Mouse (Mus musculus): Measurements from ENCODE around the gene Sgca.

Gene Sgca

DNA sequence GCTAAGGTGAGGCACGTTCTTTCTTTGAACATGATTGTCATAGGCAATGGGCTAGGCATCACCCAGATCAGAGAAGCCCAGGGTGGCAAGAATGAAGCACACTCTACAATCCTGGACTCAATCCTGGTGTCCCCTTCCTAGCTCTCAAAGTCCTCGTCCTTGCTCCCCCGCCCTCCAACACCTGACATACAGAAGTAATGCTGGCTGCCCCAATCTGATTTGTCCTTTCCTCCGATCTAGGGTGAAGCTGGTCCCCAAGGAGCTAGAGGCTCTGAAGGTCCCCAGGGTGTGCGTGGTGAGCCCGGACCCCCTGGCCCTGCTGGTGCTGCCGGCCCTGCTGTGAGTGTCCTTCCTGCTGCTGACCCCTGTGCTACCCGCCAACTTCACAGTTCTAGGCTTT is 34.4 kb downstream of the Sgca start:
- DNase-seq: no peak

DNA sequence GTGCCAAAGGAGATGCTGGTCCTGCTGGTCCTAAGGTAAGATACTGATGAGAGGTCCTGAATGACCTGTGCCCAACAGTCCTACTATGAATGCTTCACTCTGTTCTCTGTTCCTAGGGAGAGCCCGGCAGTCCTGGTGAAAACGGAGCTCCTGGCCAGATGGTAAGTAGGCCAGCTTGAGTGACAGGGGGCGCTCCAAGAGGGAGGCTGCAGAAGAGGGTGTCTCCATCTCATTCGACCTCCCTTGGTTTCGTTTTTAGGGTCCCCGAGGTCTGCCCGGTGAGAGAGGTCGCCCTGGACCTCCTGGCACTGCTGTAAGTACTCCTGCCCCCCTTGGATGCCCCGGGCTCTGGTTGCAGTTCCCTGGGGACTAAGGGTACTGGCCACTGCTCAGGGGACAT is 35.0 kb downstream of the Sgca start:
- DNase-seq: no peak

DNA sequence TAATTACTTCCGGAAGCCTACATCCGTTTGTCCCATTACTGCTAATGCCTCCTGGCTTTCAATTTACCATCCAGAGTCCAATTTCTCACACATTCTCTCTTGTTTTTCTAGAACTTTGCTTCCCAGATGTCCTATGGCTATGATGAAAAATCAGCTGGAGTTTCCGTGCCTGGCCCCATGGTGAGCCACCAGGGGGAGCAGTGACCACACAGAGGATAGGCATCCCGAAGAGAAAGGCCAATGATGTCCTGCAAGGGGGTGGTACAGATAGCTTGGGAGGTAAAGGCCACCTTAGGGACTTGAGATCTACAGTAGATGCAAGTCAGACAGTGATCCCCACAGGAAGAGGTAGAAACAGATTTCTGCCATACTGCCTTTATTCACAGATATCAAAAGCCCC is 36.8 kb downstream of the Sgca start:
- peak; percentile 78 for DNase-seq

DNA sequence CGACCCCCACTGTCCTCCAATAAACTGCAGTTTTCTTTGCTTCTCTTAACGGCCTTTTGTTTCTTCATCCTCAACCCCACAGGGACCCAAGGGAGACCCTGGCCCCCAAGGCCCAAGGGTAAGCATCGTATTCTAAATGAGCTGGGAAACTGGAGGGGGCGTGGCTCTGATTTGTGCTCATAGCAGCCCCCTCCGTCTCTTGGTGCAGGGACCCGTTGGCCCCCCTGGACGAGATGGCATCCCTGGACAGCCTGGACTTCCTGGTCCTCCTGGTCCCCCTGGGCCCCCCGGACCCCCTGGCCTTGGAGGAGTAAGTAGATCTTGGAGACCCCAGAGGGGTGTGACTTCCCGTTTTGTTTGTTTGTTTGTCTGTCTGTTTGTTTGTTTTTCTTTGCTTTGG is 37.8 kb downstream of the Sgca start:
- DNase-seq: no peak

DNA sequence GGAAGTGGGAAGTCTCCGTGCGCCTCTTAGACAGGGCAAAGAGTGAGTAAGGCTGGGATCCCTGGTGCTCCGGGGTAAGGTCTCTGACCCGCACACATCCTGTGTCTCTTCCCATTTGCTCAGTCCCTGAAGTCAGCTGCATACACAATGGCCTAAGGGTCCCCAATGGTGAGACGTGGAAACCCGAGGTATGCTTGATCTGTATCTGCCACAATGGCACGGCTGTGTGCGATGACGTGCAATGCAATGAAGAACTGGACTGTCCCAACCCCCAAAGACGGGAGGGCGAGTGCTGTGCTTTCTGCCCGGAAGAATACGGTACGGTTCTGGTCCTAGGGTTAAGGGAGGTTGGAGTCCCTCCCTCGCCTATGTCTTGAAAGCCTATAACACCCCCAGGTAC is 38.3 kb downstream of the Sgca start:
- DNase-seq: no peak

DNA sequence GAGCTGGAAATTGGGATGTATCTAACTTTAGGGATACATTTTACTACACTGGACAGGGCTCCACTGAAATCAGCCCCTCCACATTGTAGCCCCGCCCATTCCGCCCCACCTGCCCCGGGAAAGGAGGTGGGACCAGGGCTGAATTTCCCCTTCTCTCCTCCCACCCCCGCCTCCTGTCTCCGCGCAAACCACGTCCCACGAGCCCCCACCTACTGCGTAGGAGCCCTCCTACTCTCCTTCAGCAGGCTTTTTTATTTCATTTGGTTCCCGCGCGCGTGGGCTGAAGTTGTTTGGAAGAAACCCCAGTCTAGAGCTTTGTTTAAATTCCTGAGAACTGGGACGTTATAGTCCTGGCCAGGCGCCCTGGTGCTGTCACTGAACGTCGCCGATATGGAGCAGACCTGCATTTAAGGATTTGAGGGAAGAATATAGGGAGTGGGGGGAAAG is 38.8 kb downstream of the Sgca start:
- DNase-seq: no peak

DNA sequence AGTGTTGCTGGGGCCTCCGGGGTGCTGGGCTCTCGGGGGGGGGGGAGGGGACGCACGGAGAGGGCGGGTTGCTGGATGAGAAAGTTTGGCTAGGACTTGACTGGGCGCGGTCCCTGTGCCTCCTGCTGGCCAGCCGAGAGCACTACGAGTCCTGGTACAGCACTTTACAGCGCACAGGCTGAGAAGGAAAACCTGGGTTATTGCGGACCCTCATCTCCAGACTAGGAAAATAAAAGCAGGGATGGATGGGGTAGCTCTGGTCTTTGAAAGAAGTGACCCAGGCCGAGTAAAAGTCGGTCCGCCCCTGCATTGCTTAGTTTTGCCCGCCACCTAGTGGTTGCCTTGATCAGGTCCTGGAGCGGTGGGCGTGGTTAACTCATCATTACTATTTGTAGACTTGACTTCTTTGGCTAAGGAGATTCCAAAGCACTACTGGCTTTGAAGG is 39.3 kb downstream of the Sgca start:
- peak; percentile 94 for DNase-seq

DNA sequence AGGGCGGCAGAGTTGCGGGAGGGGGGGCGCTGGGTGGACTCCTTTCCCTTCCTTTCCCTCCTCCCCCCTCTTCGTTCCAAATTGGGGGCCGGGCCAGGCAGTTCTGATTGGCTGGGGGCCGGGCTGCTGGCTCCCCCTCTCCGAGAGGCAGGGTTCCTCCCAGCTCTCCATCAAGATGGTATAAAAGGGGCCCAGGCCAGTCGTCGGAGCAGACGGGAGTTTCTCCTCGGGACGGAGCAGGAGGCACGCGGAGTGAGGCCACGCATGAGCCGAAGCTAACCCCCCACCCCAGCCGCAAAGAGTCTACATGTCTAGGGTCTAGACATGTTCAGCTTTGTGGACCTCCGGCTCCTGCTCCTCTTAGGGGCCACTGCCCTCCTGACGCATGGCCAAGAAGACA is 40.1 kb downstream of the Sgca start, which contains the start of gene Col1a1:
Col1a1 (plus strand) TSS at position 180 of the 400 bp plus-strand sequence.
- DNase-seq: peak; percentile 32

DNA sequence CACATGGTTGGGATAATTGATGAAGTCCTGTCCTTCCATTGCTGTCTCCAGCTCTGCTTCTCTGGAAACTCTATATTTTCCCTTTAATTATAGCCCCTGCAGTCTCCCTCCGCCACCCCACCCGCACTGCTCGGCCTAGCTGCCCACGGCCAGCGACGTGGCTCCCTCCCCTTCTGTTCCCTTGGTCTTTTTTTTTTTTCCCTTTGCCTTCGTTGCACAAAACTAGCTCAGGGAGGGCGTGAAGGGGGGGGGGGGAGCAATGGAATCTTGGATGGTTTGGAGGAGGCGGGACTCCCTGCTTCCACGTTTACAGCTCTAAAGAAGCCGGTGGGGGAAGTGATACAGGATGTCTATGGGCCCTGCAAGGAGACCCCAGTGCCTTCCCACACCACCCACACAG is 41.6 kb downstream of the Sgca start:
- DNase-seq: no peak

DNA sequence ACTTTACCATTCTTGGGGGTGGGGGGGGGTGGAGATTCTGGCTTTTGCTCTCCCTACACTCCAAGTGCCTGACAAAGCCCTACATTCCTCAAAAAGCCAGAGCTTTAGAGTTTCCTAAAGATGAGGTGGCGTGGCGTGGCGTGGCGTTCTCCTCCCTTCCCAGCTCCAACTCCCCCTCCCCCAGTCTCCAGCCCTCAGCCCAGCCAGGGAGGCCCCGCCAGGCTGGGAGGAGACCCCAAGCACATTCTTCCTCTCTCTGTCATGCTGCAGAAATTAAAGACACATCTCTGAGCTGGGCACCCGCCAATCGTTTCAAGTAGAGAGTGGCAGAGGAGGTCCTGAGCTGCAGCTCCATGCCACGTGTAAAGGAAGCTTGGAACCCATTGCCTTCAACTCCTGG is 42.5 kb downstream of the Sgca start:
- no peak for DNase-seq

DNA sequence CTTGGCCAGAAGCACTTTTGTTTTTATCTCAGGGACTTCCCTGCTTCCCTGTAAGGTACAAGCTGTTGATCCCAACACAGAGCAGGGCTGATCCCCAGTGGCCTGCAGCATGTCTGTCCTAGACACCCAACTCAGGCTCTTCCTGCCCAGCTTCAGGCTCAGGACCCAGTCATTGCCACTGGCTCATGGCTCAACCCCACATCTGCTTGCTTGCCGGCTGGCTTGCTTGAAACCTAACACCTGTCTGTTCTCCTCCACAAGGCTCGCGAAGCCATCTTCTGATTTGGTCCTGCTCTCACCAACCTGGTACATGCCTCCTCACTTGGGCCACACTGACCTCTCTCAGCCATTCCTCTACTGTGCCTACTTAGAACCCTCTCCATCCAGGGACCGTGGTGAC is 46.0 kb downstream of the Sgca start:
- no peak for DNase-seq

DNA sequence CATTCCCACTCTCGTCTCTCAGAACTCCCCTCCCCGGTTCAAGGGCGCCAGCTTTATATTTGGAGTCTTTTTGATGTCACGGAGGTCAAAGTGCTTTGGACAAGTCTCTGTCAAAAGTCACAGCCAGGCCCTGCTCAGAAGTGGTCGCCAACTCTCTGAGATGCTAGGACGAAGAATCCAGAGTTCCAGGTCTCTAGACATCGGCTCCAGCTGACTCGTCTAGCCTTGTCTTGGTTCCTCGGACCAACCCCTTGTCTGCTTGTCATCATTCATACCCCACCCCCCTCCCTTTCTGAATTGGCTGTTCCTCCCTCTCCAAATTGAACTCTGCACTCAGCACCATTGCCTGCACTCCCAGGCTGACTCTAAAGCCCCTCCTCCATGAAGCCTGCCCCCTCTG is 46.5 kb downstream of the Sgca start:
- no peak for DNase-seq

DNA sequence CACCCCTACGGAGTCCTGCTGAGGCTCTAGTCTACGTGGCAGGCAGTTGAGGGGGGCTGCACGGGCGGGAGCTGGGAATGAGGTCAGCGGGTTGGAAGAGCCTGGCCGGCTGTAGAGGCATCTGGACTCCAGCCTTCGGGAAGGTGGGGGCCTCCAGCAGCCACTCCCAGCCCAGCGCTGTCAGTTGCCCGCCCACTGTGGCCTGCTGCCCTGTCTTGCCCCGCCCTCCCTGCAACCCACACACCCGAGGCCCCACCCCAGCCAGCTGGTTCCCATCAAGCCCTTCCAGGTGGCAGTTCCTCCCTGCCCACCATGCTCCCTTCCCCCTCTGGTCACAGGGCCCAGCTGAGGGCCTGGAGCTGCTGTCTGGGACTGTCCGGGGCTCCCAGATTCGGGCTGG is 47.3 kb downstream of the Sgca start:
- DNase-seq: peak; percentile 53

DNA sequence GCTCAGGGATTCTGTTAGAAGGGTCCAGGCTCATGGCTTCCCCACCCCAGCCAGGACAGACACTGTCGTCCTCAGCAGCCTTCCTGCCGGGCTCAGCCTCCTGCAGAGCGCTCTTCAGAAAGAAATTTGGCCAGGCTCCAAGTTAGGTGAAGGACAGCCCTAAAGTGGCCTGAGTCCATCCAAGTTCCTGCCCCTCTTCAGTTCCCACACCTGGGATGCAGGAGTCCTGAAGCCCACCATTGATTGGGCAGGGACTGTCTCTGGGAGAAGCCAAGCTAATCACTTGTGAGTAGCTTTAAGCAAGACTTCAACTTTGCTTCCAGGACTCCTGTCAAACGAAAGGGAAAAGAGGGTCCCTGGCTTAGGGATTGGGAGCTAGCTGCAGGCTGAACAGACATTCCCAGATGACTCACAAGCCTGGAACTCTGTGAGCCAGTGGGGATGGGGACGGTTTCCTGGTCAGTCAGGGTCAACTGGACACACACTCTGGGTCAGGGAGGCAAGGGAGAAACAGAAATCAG is 48.3 kb downstream of the Sgca start:
- DNase-seq: no peak

DNA sequence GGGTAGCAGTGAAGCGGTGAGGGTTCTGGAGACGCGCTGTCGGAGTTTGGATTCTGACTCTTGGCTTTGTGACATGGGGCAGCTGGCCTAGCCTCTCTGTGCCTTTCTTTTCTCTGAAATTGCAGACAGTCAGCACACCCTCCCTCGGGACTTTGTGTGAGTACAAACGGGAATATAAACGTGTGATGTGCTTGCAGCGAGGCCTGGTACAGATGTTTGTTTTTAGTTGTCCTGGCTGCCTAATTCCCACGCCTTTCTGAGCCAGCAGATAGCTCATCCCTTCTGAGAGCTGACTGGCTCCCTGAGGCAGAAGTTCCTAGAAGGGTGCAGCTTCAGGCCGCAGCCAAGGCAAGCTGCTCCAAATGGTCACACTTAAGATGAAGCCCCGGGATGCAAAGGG is 49.7 kb downstream of the Sgca start:
- DNase-seq: no peak

DNA sequence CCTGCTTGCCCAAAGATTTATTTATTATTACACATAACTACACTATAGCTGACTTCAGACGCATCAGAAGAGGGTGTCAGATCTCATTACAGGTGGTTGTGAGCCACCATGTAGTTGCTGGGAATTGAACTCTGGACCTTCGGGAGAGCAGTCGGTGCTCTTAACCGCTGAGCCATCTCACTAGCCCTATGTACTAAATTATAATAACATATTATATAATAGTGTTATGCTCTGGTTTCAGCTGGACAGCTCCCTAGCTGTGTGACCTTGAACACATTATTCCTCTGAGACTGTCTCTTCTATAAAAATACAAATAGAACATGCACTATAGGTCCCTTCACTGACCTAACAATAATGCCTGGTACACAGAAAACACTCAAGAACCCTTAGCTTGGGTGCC is 51.1 kb downstream of the Sgca start:
- DNase-seq: no peak

DNA sequence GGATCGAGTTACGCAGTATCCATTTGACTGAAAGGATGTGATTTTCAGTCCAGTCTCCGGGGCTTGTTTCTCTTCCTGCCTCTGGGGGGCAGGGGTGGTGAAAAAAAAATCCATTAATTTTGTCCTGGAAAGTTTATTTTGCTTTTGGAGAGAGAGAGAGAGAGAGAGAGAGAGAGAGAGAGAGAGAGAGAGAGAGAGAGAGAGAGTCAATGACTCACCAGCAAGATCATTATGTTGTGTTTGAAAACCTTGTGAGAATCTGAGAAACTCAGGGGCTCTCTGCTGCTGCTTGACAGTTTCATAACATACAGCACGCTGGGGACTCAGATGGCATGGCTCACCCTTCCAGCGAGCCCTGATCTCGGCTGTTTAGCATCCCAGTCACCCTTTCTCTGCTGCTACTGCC is 55.1 kb downstream of the Sgca start:
- no peak for DNase-seq

DNA sequence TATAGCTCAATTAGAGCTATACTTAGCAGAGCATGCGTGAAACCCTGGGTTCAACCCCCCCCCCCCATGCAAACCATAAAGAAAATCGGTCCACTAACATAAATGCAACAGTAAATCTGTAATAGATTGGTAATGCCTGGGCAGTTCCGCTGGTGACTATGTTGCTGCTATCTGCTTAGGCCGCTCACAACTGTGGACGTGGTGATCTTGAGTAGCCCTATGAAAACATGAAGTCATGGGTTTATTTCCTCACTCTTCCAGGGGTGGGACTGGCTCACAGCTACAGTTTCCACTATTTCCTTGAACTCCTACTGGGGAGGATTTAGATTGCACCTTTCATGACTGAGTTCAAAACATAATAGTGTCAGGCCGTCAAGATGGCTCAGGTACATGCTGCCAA is 58.4 kb downstream of the Sgca start:
- DNase-seq: no peak

DNA sequence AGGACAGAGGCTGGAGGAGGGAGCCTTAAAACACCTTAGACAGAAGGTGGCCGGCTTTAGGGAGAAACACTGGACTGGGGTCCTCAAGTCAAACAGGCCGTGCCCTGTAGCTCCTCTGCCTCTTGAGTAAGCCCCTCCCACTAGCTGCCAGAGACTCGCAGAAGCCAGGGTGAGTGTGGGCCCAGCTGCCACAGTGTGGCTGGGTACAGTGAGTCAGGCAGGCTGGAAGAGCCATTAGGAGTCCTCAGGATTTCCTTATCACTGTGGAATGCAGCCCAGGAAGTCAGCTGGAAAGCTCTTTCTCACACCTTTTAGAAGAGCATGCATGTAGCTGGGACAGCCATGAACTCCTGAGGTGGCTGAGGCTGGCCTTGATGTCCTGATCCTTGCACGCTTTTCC is 59.6 kb downstream of the Sgca start:
- DNase-seq: no peak

DNA sequence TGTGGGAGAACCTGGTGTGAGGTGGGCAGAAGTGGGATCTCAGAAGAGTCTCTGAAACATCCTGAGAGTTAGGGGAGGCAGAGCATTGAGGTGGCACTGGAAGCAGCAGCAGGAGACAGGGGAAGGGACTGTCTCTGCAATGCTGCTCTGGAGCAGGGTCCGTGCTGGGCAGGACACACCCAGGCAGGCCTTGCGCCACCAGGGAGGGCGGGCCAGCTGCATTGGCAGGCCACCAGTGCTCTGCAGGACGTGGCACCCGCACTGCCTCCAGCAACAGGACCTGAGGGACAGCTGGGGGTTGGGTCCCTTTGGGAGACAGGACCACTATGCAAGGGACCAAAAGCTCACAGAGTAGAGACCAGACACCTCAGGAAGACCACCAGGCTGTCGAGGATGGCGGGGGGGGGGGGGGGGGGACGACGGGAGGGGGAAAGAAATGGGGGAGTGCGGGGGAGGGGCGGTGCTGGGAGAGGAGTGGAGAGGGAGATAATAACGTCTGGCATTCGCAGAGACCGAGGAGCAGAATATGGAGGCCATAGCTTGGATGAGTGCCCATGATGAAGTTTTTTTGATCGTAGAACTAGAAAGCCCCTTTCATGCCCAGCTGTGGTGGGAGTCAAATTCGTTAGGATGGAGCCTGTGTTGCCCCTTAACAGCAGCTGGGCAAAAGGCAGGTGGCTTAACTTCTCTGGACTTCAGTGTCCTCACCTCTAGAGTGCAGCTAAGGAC is 60.3 kb downstream of the Sgca start:
- DNase-seq: no peak

DNA sequence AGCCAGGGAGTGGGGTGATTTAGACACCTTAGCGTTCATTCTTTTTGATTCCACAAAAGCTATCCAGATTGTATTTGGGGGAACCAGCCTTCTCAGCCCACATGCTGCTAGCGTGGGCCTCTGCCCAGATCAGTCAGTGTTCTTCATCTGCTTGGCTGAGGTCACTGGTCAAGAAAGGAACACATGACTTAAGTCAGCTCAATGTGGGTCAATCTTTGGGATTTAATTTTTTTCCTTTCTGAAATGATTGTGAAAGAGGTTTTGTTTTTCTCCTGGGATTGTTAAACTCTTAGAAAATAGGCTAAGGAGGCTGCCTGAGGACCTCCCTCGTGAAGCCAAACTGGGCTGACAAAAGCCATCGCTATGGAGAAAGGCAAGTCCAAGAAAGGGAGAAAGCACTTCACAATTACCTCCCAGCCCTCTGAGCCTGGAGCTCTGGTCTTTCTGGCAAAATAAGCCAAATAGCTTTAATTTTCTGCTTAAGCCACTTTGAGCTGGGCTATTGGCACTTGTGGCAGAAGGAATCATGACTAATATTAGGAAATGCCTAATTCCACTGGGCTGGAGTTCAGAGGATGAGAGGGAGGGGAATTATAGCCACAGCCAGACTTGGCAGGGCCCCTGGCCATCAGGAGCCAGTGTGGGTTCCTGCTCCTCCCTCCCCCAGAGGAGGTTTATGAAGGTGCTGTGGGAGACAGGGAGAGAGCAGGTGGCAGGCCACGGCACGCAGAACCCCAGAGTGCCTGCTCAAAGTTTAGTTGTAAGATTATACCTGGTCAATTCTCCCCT is 62.6 kb downstream of the Sgca start:
- DNase-seq: no peak

Measured in kidney, adult 9 months (tissue).